Mouse (Mus musculus) limb, embryonic 15.5 days (tissue): Measurements from ENCODE around the gene Scnn1g. TPM values are rescaled to one million over a fixed set of nuclear protein-coding genes. Genes with fewer than 3 reads are reported as not detected.

ENCODE experiments used
- ATAC-seq: fragments of 200-750 bp; cut with Nextera tagmentation; 2 replicates; pipeline ENCODE4 v1.8.0; 2017; ENCODE audit warnings: low read depth, moderate TSS enrichment; ENCODE audit not compliant: insufficient number of reproducible peaks, low FRiP score, low TSS enrichment
- H3K27ac ChIP-seq: fragments of 300-500 bp; sonication (generic); 2 replicates; pipeline ENCODE4 v1.5.1; 2015; ENCODE audit warnings: moderate library complexity, mild to moderate bottlenecking, inconsistent platforms
- H3K27me3 ChIP-seq: fragments of 300-500 bp; sonication (generic); 2 replicates; pipeline ENCODE4 v1.6.1; 2015; ENCODE audit warnings: inconsistent platforms
- H3K36me3 ChIP-seq: fragments of 300-500 bp; sonication (generic); 2 replicates; pipeline ENCODE4 v1.6.1; 2015; ENCODE audit warnings: inconsistent platforms
- H3K4me1 ChIP-seq: fragments of 300-500 bp; sonication (generic); 2 replicates; pipeline ENCODE4 v1.6.1; 2015; ENCODE audit warnings: inconsistent platforms
- H3K4me2 ChIP-seq: fragments of 300-500 bp; sonication (generic); 2 replicates; pipeline ENCODE4 v1.6.1; 2015; ENCODE audit warnings: mild to moderate bottlenecking, inconsistent platforms
- H3K4me3 ChIP-seq: fragments of 300-500 bp; sonication (generic); 2 replicates; pipeline ENCODE4 v1.5.1; 2015; ENCODE audit warnings: mild to moderate bottlenecking, inconsistent platforms
- H3K9ac ChIP-seq: fragments of 300-500 bp; sonication (generic); 2 replicates; pipeline ENCODE4 v1.6.1; 2015; ENCODE audit warnings: inconsistent platforms
- H3K9me3 ChIP-seq: fragments of 300-500 bp; sonication (generic); 2 replicates; pipeline ENCODE4 v1.6.1; 2016; ENCODE audit warnings: inconsistent platforms
- whole genome bisulfite sequencing: fragments of 180-500 bp; shearing (Covaris S2); methylation state at CpG from one replicate; pipeline ENCODE4 v1.1.7; 2015; 5-methylcytosine and 5-hydroxymethylcytosine counted together
- polyA plus RNA-seq: library from polyadenylated mRNA; unstranded; fragments of >200 nt; fragmentation: Nextera tagmentation; extraction: Ambion mirVana; gene quantifications from 2 replicates; pipeline ENCODE4 v1.2.1, GENCODE M21; 2015

Gene Scnn1g
- 0.34 and 0.38 TPM in 2 replicates for polyA plus RNA-seq

DNA sequence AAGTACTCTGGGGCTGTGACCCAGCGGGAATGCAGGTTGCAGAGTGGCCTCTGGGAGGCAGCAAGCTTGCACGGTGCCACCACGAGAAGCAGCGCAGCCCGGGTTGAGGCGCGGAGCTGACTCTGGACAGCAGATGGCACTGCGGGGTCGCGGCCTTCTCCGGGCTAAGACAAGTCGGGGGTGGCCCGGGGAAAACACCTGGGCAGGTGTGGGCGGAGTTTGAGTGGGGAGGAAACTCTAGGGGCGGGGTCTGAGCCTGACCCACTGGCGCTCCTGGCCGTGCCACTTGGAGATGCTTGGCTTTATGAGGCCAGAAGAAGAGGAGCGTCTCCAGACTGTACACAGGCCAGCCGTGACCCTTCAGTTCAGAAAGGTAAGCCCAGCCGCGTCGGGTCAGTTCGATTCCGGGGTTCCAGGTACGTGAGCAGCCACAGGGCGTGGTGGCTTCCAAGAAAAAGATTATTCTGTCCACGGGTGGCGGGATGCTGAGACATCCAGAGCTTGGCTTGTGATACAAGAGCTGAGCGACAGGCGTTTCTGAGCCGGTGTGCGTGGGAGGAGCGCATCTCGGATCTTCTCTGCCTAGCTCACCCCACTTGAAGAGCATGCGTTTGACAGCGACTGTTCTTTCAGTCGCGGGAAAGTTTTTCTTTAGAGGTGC lies at the start of gene Scnn1g:
TSS of gene Scnn1g (plus strand) at position 309 of the 661 bp plus-strand sequence.
- Histone ChIP-seq H3K4me3 (peak within 1 kb of the TSS; percentile 31), H3K4me2 (peak within 1 kb of the TSS; percentile 41), H3K27me3 (peaks cover 46% of the 10 kb centered on the region), H3K9ac (no peak within 1 kb of the TSS), H3K9me3 (no peaks in the 10 kb centered on the region), H3K4me1 (peaks cover 6% of the 10 kb centered on the region; the same call in 1 of the 2 replicates), H3K27ac (no peak within 1 kb of the TSS), H3K36me3 (no peaks in the 10 kb centered on the region)
- ATAC-seq: no peak
- WGBS: 2% methylated on average over 38 of the region's 38 CpGs

- Histone ChIP-seq H3K36me3 (no peaks in the 10 kb centered on the region), H3K4me2 (no peak overlapping the region), H3K4me3 (no peak overlapping the region), H3K4me1 (no peaks in the 10 kb centered on the region), H3K27ac (no peak overlapping the region), H3K27me3 (no peaks in the 10 kb centered on the region), H3K9ac (no peak overlapping the region), H3K9me3 (no peaks in the 10 kb centered on the region)
- 87% methylated on average over 5 of the region's 5 CpGs for WGBS
- no peak for ATAC-seq
Measured at GRCm38 (mm10) chr7:121685140-121685984, 48.9 kb upstream of the Scnn1g start.

- no peaks in the 10 kb centered on the region for H3K27me3 ChIP-seq
- no peak overlapping the region for H3K4me2 ChIP-seq
- no peak overlapping the region for H3K27ac ChIP-seq
- H3K36me3 ChIP-seq: no peaks in the 10 kb centered on the region
- no peak overlapping the region for H3K4me3 ChIP-seq
- H3K9ac ChIP-seq: no peak overlapping the region
- H3K9me3 ChIP-seq: no peaks in the 10 kb centered on the region
- ATAC-seq: no peak
- H3K4me1 ChIP-seq: no peaks in the 10 kb centered on the region
Measured at GRCm38 (mm10) chr7:121689338-121689737, 44.9 kb upstream of the Scnn1g start.

GRCm38 (mm10) chr7:121691803-121692202 lies 42.5 kb upstream of the Scnn1g start:
- no peaks in the 10 kb centered on the region for H3K36me3 ChIP-seq
- no peaks in the 10 kb centered on the region for H3K4me1 ChIP-seq
- H3K4me2 ChIP-seq: no peak overlapping the region
- no peak overlapping the region for H3K4me3 ChIP-seq
- no peak overlapping the region for H3K9ac ChIP-seq
- H3K9me3 ChIP-seq: no peaks in the 10 kb centered on the region
- WGBS: 35% methylated on average over 2 of the region's 2 CpGs
- no peak overlapping the region for H3K27ac ChIP-seq
- ATAC-seq: no peak
- no peaks in the 10 kb centered on the region for H3K27me3 ChIP-seq

- Histone ChIP-seq H3K9ac (no peak overlapping the region), H3K4me3 (no peak overlapping the region), H3K4me1 (no peaks in the 10 kb centered on the region), H3K9me3 (no peaks in the 10 kb centered on the region), H3K27me3 (no peaks in the 10 kb centered on the region), H3K4me2 (no peak overlapping the region), H3K27ac (no peak overlapping the region), H3K36me3 (no peaks in the 10 kb centered on the region)
- ATAC-seq: no peak
Measured at GRCm38 (mm10) chr7:121697170-121697569, 37.1 kb upstream of the Scnn1g start.

- H3K4me2 ChIP-seq: no peak overlapping the region
- no peaks in the 10 kb centered on the region for H3K27me3 ChIP-seq
- no peak overlapping the region for H3K27ac ChIP-seq
- H3K9me3 ChIP-seq: no peaks in the 10 kb centered on the region
- no peak overlapping the region for H3K4me3 ChIP-seq
- H3K9ac ChIP-seq: no peak overlapping the region
- ATAC-seq: no peak
- H3K36me3 ChIP-seq: no peaks in the 10 kb centered on the region
- 54% methylated on average over 1 of the region's 1 CpGs for WGBS
- no peaks in the 10 kb centered on the region for H3K4me1 ChIP-seq
Measured at GRCm38 (mm10) chr7:121697574-121697973, 36.7 kb upstream of the Scnn1g start.

DNA sequence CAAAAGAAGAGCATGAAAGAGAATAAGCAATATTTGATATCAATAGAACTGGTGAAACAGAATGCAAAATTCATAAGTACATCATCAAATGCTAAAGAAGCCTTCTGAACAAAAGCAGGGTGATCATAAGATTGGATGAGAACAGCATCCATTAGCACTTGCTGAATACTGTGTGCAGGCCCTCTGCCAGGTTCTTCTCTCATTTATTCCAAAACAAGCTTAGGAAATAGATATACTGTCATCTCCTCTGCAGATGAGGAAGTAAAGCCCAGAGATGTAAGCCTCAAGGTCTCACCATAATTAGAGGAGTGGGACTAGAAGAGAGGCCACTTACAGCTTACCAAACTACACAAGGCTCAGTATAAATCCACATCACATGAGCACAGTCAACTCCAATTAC lies 35.1 kb upstream of the Scnn1g start:
- Histone ChIP-seq H3K9ac (no peak overlapping the region), H3K27ac (no peak overlapping the region), H3K4me1 (no peaks in the 10 kb centered on the region), H3K27me3 (no peaks in the 10 kb centered on the region), H3K9me3 (no peaks in the 10 kb centered on the region), H3K4me2 (no peak overlapping the region), H3K4me3 (no peak overlapping the region), H3K36me3 (peaks cover 7% of the 10 kb centered on the region)
- ATAC-seq: no peak

DNA sequence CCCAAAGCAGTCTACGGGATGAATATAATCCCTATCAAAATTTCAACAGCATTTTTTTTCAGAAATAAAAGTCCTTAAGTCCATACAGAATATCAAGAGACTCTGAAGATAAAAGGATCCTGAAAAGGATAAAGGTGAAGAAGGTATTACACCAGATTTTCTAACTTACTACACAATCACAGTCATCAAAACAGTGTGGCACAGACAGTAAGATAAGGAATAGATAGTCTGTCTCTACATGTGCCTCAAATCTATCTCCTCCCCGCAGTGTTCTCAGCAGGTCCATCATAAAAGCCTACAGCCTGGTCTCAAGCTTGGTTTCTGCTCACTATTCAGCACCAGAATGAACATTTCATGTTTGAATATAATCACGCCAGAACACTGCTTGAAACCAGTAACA lies 33.8 kb upstream of the Scnn1g start:
- Histone ChIP-seq H3K9ac (no peak overlapping the region), H3K4me3 (no peak overlapping the region), H3K36me3 (peaks cover 8% of the 10 kb centered on the region), H3K9me3 (no peaks in the 10 kb centered on the region), H3K4me1 (peaks cover under 1% of the 10 kb centered on the region; the same call in 1 of the 2 replicates), H3K27me3 (no peaks in the 10 kb centered on the region), H3K27ac (no peak overlapping the region), H3K4me2 (no peak overlapping the region)
- 90% methylated on average over 3 of the region's 3 CpGs for WGBS
- ATAC-seq: no peak

GRCm38 (mm10) chr7:121701983-121702382 lies 32.3 kb upstream of the Scnn1g start:
- no peak for ATAC-seq
- peaks cover 8% of the 10 kb centered on the region for H3K36me3 ChIP-seq

GRCm38 (mm10) chr7:121705051-121705450 lies 29.2 kb upstream of the Scnn1g start:
- Histone ChIP-seq H3K4me3 (no peak overlapping the region), H3K9me3 (no peaks in the 10 kb centered on the region), H3K27me3 (no peaks in the 10 kb centered on the region), H3K9ac (no peak overlapping the region), H3K4me2 (no peak overlapping the region), H3K4me1 (peaks cover 15% of the 10 kb centered on the region; the same call in 1 of the 2 replicates), H3K36me3 (peaks cover 8% of the 10 kb centered on the region), H3K27ac (no peak overlapping the region)
- no peak for ATAC-seq
- WGBS: 69% methylated on average over 2 of the region's 2 CpGs

More at GRCm38 (mm10) chr7:121701983-121702382, 32.3 kb upstream of the Scnn1g start:
- Histone ChIP-seq H3K4me2 (no peak overlapping the region), H3K9me3 (no peaks in the 10 kb centered on the region), H3K9ac (no peak overlapping the region), H3K27ac (no peak overlapping the region), H3K4me3 (no peak overlapping the region), H3K4me1 (peaks cover 11% of the 10 kb centered on the region; the same call in 1 of the 2 replicates), H3K27me3 (no peaks in the 10 kb centered on the region)
- WGBS: 53% methylated on average over 6 of the region's 6 CpGs

DNA sequence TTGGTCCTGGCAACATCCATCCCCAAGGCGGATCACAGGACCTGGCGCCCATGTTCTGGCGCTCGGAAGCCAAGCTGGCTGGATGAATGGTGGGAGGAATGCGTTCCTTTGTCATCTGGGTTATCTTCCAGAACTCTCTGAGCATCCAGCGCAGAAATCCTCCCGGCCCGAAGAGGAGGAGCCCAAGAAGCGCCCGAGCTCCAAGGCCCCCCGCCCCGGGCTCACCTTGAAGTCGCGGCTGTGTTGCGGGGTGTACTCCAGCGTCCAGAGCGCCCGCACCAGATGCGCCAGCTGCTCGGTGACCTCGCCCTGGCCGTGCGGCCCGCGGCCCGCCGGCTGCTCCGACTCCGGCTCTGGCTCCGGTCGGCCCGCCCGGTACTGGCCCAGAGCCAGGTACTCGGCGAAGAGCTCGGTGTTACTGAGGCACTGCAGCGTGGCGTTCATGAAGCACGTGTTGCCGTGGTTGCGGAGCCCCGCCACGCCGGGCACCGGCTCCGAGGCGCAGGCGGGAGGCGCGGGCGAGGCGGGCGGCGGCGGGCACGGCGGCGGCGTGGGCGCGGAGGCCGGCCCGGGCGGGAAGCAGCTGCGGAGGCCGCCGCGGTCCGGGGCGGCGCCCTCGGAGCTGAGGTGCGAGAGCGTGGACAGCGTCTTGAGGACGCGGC lies 27.7 kb upstream of the Scnn1g start:
- no peak; the same call in 1 of the 2 replicates for ATAC-seq
- H3K27ac ChIP-seq: peak overlapping the region; percentile 78
- WGBS: under 1% methylated on average over 62 of the region's 77 CpGs

More for the DNA sequence above, 27.7 kb upstream of the Scnn1g start:
- peak overlapping the region; percentile 94 for H3K4me2 ChIP-seq
- H3K4me3 ChIP-seq: peak overlapping the region; percentile 89
- no peaks in the 10 kb centered on the region for H3K9me3 ChIP-seq
- H3K4me1 ChIP-seq: peaks cover 15% of the 10 kb centered on the region; the same call in 1 of the 2 replicates
- peaks cover 8% of the 10 kb centered on the region for H3K36me3 ChIP-seq
- H3K9ac ChIP-seq: peak overlapping the region; percentile 70
- H3K27me3 ChIP-seq: no peaks in the 10 kb centered on the region
